Mouse (Mus musculus) testis, adult 2 months (tissue): Measurements from ENCODE around the gene Ggt5.

Source experiments
- CTCF ChIP-seq: fragments of 200-500 bp; IDR thresholded peaks from 2 replicates; pipeline ENCODE4 v1.5.1; 2012; ENCODE audit warnings: low read depth, mild to moderate bottlenecking, inconsistent platforms, low read length, moderate library complexity; ENCODE audit not compliant: control insufficient read depth, insufficient read depth, insufficient replicate concordance
- POLR2A ChIP-seq: fragments of 200-500 bp; IDR thresholded peaks from 2 replicates; pipeline ENCODE4 v1.6.1; 2012; ENCODE audit warnings: low read depth, mild to moderate bottlenecking, inconsistent platforms, low read length, moderate library complexity; ENCODE audit not compliant: control insufficient read depth

DNA sequence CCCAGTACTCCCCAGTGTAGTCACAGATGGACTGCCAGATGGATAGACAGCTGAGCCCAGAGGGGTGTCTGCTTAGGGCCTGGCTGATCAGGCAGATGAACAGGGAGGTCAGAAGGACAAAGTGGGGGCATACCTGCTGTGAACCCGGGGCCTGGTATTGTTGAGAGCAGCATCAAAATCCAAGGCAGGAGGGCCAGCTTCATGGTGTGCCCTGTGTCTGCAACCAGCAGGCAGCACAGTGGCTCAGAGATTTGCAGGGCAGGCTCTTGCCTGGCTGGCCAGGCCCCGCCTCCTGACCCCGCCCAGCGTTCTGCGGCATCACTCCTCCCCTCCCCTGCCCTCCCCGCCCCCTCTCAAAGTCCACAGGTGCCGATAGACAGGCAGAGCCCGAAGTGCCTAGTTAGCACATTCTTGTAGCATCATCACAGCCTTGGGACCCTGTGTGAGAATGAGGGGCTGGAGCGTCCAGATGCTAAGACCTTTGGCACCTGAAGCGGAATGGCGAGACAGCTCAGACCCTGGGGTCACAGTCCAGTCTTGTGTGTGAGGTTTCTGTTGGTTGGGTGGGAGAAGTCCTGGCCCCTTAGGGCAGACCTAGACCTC lies 54.7 kb downstream of the Ggt5 start, which contains the start of gene Susd2:
- no peak for TF ChIP-seq POLR2A
- TF ChIP-seq CTCF = no peak
